Mouse (Mus musculus): ENCODE results near the gene Ptgfr. TPM values are rescaled to one million over a fixed set of nuclear protein-coding genes. Genes with fewer than 3 reads are reported as not detected.

The Ptgfr gene
- polyA plus RNA-seq, 2 experiments, result 0.01 TPM; not detected in 1

- ATAC-seq (ENCODE audit: insufficient read depth) (no peak), DNase-seq (ENCODE audit: low read depth in 3 of 3, low spot score in 3 of 3) (no peak)
- H3K9ac ChIP-seq (replicated peaks), result no peak overlapping the region
- no peak overlapping the region for H3K4me2 ChIP-seq (ENCODE audit: low read depth)
- H3K27me3 ChIP-seq (ENCODE audit: control insufficient read depth, insufficient read depth, low read length), result no peaks in the 10 kb centered on the region
- no peak for TF ChIP-seq CTCF (IDR thresholded peaks at IDR 0.05; ENCODE audit: low read depth)
- TF ChIP-seq EP300 (IDR thresholded peaks at IDR 0.05; ENCODE audit: low read depth), result no peak
- H3K36me3 ChIP-seq (replicated peaks; ENCODE audit: control insufficient read depth, insufficient read depth, low read depth), result no peaks in the 10 kb centered on the region
- H3K4me1 ChIP-seq (replicated peaks; ENCODE audit: control insufficient read depth in 2 of 2, insufficient read depth in 2 of 2, low read length in 1 of 2), result no peaks in the 10 kb centered on the region
- H3K27ac ChIP-seq, result no peak overlapping the region
- 36% methylated on average over 1 of the region's 1 CpGs for WGBS (ENCODE audit: insufficient replicate concordance)
- H3K9me3 ChIP-seq (ENCODE audit: control insufficient read depth, low read length), result no peaks in the 10 kb centered on the region
- H3K4me3 ChIP-seq (ENCODE audit: insufficient read depth in 1 of 2, low read depth in 2 of 2, low read length in 2 of 2), result no peak overlapping the region
Measured at GRCm38 (mm10) chr3:151850621-151851020, 13.2 kb upstream of the Ptgfr start.

GRCm38 (mm10) chr3:151846292-151846691, 8.9 kb upstream of the Ptgfr start:
- H3K9ac ChIP-seq (replicated peaks), result no peak overlapping the region
- H3K4me3 ChIP-seq (ENCODE audit: insufficient read depth in 1 of 2, low read depth in 2 of 2, low read length in 2 of 2), result no peak overlapping the region
- H3K36me3 ChIP-seq (replicated peaks; ENCODE audit: control insufficient read depth, insufficient read depth, low read depth), result no peaks in the 10 kb centered on the region
- DNase-seq (ENCODE audit: low read depth in 3 of 3, low spot score in 3 of 3) (no peak), ATAC-seq (ENCODE audit: insufficient read depth) (no peak)
- no peaks in the 10 kb centered on the region for H3K27me3 ChIP-seq (ENCODE audit: control insufficient read depth, insufficient read depth, low read length)
- no peak for TF ChIP-seq CTCF (IDR thresholded peaks at IDR 0.05; ENCODE audit: low read depth)
- TF ChIP-seq EP300 (IDR thresholded peaks at IDR 0.05; ENCODE audit: low read depth), result no peak
- no peaks in the 10 kb centered on the region for H3K4me1 ChIP-seq (replicated peaks; ENCODE audit: control insufficient read depth in 2 of 2, insufficient read depth in 2 of 2, low read length in 1 of 2)
- 72% methylated on average over 7 of the region's 7 CpGs for WGBS (ENCODE audit: insufficient replicate concordance)
- H3K27ac ChIP-seq, result no peak overlapping the region
- H3K4me2 ChIP-seq (ENCODE audit: low read depth), result no peak overlapping the region
- no peaks in the 10 kb centered on the region for H3K9me3 ChIP-seq (ENCODE audit: control insufficient read depth, low read length)

GRCm38 (mm10) chr3:151844361-151845154, 7.1 kb upstream of the Ptgfr start:
- Histone ChIP-seq H3K9me3 (ENCODE audit: control insufficient read depth, low read length) (no peaks in the 10 kb centered on the region), H3K9ac (replicated peaks) (no peak overlapping the region), H3K27ac (no peak overlapping the region), H3K4me1 (replicated peaks; ENCODE audit: control insufficient read depth in 2 of 2, insufficient read depth in 2 of 2, low read length in 1 of 2) (no peaks in the 10 kb centered on the region), H3K27me3 (ENCODE audit: control insufficient read depth, insufficient read depth, low read length) (no peaks in the 10 kb centered on the region), H3K36me3 (replicated peaks; ENCODE audit: control insufficient read depth, insufficient read depth, low read depth) (no peaks in the 10 kb centered on the region), H3K4me3 (ENCODE audit: insufficient read depth in 1 of 2, low read depth in 2 of 2, low read length in 2 of 2) (no peak overlapping the region), H3K4me2 (ENCODE audit: low read depth) (no peak overlapping the region)
- no peak for DNase-seq (ENCODE audit: low read depth in 3 of 3, low spot score in 3 of 3)
- 56% methylated on average over 5 of the region's 5 CpGs for WGBS (ENCODE audit: insufficient replicate concordance)
- ATAC-seq (ENCODE audit: insufficient read depth), result no peak
- TF ChIP-seq CTCF (IDR thresholded peaks at IDR 0.05; ENCODE audit: low read depth) (no peak), EP300 (IDR thresholded peaks at IDR 0.05; ENCODE audit: low read depth) (no peak)

GRCm38 (mm10) chr3:151840688-151841087, 3.3 kb upstream of the Ptgfr start:
- ATAC-seq (ENCODE audit: insufficient read depth) (no peak), DNase-seq (ENCODE audit: low read depth in 3 of 3, low spot score in 3 of 3) (no peak)
- Histone ChIP-seq H3K9me3 (ENCODE audit: control insufficient read depth, low read length) (no peaks in the 10 kb centered on the region), H3K9ac (replicated peaks) (no peak overlapping the region), H3K36me3 (replicated peaks; ENCODE audit: control insufficient read depth, insufficient read depth, low read depth) (no peaks in the 10 kb centered on the region), H3K27ac (no peak overlapping the region), H3K4me3 (ENCODE audit: insufficient read depth in 1 of 2, low read depth in 2 of 2, low read length in 2 of 2) (no peak overlapping the region), H3K4me1 (replicated peaks; ENCODE audit: control insufficient read depth in 2 of 2, insufficient read depth in 2 of 2, low read length in 1 of 2) (no peaks in the 10 kb centered on the region), H3K27me3 (ENCODE audit: control insufficient read depth, insufficient read depth, low read length) (no peaks in the 10 kb centered on the region; the same call in 1 of the 2 replicates), H3K4me2 (ENCODE audit: low read depth) (no peak overlapping the region)
- 52% methylated on average over 3 of the region's 3 CpGs for WGBS (ENCODE audit: insufficient replicate concordance)
- TF ChIP-seq EP300 (IDR thresholded peaks at IDR 0.05; ENCODE audit: low read depth), result no peak

GRCm38 (mm10) chr3:151838372-151838771, 942 bp upstream of the Ptgfr start:
- H3K9ac ChIP-seq (replicated peaks), result no peak overlapping the region
- H3K36me3 ChIP-seq (replicated peaks; ENCODE audit: control insufficient read depth, insufficient read depth, low read depth), result no peaks in the 10 kb centered on the region
- no peak for TF ChIP-seq CTCF (IDR thresholded peaks at IDR 0.05; ENCODE audit: low read depth)
- TF ChIP-seq EP300 (IDR thresholded peaks at IDR 0.05; ENCODE audit: low read depth), result no peak
- no peaks in the 10 kb centered on the region; the same call in 1 of the 2 replicates for H3K27me3 ChIP-seq (ENCODE audit: control insufficient read depth, insufficient read depth, low read length)
- no peak overlapping the region for H3K4me2 ChIP-seq (ENCODE audit: low read depth)
- 46% methylated on average over 6 of the region's 6 CpGs for WGBS (ENCODE audit: insufficient replicate concordance)
- DNase-seq (ENCODE audit: low read depth in 3 of 3, low spot score in 3 of 3), result no peak
- ATAC-seq (ENCODE audit: insufficient read depth), result no peak
- no peak overlapping the region for H3K4me3 ChIP-seq (ENCODE audit: insufficient read depth in 1 of 2, low read depth in 2 of 2, low read length in 2 of 2)
- no peaks in the 10 kb centered on the region for H3K9me3 ChIP-seq (ENCODE audit: control insufficient read depth, low read length)
- H3K4me1 ChIP-seq (replicated peaks; ENCODE audit: control insufficient read depth in 2 of 2, insufficient read depth in 2 of 2, low read length in 1 of 2), result no peaks in the 10 kb centered on the region
- H3K27ac ChIP-seq, result no peak overlapping the region
